Mouse (Mus musculus) embryonic stem cell, embryonic (primary cell): ENCODE results near the gene Ksr1.

Experiments
- CTCF ChIA-PET, 4 experiments: fragments of 300-600 bp in 2 of 4; fragments of 350-600 bp in 2 of 4; sonication (Branson Sonifier 250); formaldehyde crosslinking; loops; one replicate each; lab custom pipeline; 2022; ENCODE audit warnings: inconsistent platforms in 2 of 4; lab: Charles Lee
- POLR2A ChIA-PET, 4 experiments: fragments of 300-600 bp in 2 of 4; fragments of 350-600 bp in 2 of 4; sonication (Branson Sonifier 250); formaldehyde crosslinking; loops; one replicate each; lab custom pipeline; 2022; ENCODE audit warnings: antibody characterized with exemption in 4 of 4, inconsistent platforms in 1 of 4; lab: Charles Lee

Ksr1 gene

GRCm38 (mm10) chr11:78972811-78973351 lies 173.3 kb downstream of the Ksr1 start:
- CTCF ChIA-PET: interaction anchor here (0.6 to 2.5 kb wide), 8 partner anchors 12 to 1639 kb away, joined by 3 to 7 read pairs (median 6); no protein-coding TSS in a partner anchor
- POLR2A ChIA-PET: interaction anchor here in 2 of 4 experiments (0.5 to 1.1 kb wide), 2 partner anchors 168 to 241 kb away, joined by 3 to 8 read pairs; no protein-coding TSS in a partner anchor

DNA sequence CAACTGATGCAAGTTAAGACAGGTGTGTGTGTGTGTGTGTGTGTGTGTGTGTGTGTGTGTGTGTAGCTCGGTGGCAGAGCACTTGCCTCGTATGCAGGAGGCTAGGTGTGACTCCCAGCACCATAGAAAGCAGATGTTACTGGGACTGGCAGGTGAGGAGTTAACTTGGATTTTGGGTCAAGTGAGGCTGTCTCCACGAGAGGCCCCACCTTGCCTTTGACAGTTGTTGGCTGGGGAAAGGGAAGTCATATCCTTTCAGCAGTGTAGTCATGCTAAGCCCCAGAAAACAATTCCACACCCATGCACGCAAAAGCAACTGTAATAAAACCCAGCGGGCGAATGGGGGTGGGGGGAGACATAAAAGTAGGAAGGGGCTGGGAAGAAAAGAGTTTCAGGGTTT lies 173.9 kb downstream of the Ksr1 start:
- CTCF ChIA-PET: interaction anchor here in 3 of 4 experiments (0.6 to 2.5 kb wide), 6 partner anchors 11 to 1640 kb away, joined by 3 to 7 read pairs (median 5); no protein-coding TSS in a partner anchor
- POLR2A ChIA-PET: interaction anchor here in 1 of 4 experiments (0.5 kb wide), 1 partner anchor 168 kb away, joined by 8 read pairs; no protein-coding TSS in a partner anchor

DNA sequence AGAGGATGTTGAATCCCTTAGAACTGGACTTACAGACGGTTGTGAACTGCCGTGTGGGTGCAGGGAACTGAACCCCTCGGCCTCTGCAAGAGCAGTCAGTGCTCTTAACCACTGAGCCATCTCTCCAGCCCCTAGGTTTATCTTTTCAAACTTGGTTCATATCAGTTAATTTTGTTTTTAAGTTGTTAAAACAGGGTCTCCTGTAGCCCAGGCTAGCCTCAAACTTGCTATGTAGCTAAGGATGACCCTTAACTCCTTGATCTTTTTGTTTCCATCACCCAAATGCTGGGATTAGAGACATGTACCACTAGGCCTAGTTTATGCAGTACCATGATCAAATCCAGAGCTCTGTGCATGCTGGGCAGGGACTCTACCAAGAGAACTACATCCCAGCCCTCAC lies 174.5 kb downstream of the Ksr1 start:
- POLR2A ChIA-PET: interaction anchor here in 1 of 4 experiments (0.7 to 1.1 kb wide), 3 partner anchors 25 to 52 kb away, joined by 3 read pairs; no protein-coding TSS in a partner anchor
- CTCF ChIA-PET: interaction anchor here in 2 of 4 experiments (1.8 to 2.5 kb wide), 2 partner anchors 15 to 48 kb away, joined by 4 to 7 read pairs; no protein-coding TSS in a partner anchor

- POLR2A ChIA-PET: interaction anchor here in 2 of 4 experiments (0.6 to 1.1 kb wide), 4 partner anchors 26 to 164 kb away, joined by 3 read pairs; no protein-coding TSS in a partner anchor
These were observed 175.1 kb downstream of the Ksr1 start for GRCm38 (mm10) chr11:78971096-78971495.

GRCm38 (mm10) chr11:78968121-78968520 lies 178.1 kb downstream of the Ksr1 start:
- ChIA-PET CTCF (interaction anchor here in 3 of 4 experiments (0.7 to 4.3 kb wide), 19 partner anchors 8 to 430 kb away, joined by 3 to 29 read pairs (median 6); partner anchors contain the start of gene Gm9964 (in 1 of the 3)), POLR2A (interaction anchor here in 2 of 4 experiments (0.5 to 1.4 kb wide), 4 partner anchors 185 to 903 kb away, joined by 3 to 5 read pairs (median 4); no protein-coding TSS in a partner anchor)

More at GRCm38 (mm10) chr11:78971096-78971495, 175.1 kb downstream of the Ksr1 start:
- CTCF ChIA-PET: interaction anchor here in 1 of 4 experiments (1.8 kb wide), 1 partner anchor 15 kb away, joined by 4 read pairs; no protein-coding TSS in a partner anchor

DNA sequence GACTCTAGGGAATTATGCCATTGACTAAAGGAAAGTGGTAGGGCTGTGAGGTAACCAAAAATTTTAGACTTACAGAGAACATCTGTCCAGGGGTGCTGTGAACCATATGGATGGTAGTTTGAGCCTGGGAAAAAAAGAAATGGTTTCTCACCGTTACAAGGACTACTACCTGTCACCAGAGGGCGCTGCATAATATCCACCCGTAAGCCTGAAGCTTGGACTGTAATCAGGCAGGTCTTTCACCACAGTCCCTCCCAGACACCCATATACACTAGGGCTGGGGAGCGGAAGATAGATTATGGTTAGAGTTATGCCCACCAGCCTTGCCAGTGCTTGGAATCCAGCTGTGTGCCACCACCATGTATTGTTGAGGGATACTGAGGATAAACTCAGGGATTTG lies 178.8 kb downstream of the Ksr1 start:
- ChIA-PET CTCF (interaction anchor here (0.5 to 4.3 kb wide), 45 partner anchors 9 to 430 kb away, joined by 3 to 29 read pairs (median 4); partner anchors contain the start of genes Gm9964 (in 1 of the 4), Lgals9 (in 1 of the 4) and Wsb1 (in 1 of the 4)), POLR2A (interaction anchor here in 3 of 4 experiments (1.0 to 1.6 kb wide), 6 partner anchors 9 to 330 kb away, joined by 3 to 5 read pairs (median 4); partner anchors contain the start of gene Gm9964 (in 1 of the 3))
